Mouse (Mus musculus): ENCODE results near the gene Scnn1b.

Scnn1b gene

GRCm38 (mm10) chr7:121924361-121924760 is 59.5 kb downstream of the Scnn1b start:
- DNase-seq, result no peak

GRCm38 (mm10) chr7:121927882-121928281 is 63.0 kb downstream of the Scnn1b start:
- DNase-seq, result no peak

DNA sequence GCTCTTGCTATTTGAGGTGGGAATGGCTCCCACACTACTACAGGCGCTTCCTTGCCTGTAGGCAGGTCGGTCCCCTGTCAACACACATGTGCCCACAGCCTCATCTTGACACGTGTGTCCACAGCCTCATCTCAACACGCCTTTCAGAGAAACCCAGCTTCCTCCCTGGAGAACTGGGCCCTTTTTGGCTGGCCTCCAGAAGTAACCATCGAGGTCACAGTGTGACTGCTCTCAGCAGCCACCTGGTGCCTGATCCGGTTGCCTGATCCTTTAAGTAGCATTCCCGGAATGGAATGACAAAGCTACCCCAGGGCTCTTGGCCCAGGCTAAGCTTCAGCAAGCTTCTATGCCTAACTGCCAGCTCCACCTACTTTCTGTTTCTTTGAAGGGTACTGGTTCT is 66.4 kb downstream of the Scnn1b start:
- DNase-seq, result peak; percentile 69

DNA sequence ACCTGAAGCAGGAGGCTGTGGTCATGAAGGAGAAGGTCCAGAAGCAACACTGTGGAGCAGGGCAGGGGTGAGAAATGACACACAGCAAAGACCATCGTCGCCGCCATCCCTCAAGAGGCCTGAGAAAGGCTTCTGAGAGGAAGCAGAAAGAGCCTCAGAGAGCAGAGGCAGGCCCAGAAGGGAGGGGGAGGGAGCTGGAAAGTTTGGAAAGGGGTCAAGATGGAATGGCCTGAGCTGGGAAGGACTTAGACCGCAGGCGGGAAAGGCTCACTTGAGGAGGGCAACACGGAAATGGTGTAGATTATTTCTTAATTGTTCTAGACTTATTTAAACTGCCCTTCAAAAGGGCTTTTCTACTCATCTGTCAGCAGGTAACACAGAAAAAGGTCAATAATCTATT is 68.8 kb downstream of the Scnn1b start:
- DNase-seq, result no peak

DNA sequence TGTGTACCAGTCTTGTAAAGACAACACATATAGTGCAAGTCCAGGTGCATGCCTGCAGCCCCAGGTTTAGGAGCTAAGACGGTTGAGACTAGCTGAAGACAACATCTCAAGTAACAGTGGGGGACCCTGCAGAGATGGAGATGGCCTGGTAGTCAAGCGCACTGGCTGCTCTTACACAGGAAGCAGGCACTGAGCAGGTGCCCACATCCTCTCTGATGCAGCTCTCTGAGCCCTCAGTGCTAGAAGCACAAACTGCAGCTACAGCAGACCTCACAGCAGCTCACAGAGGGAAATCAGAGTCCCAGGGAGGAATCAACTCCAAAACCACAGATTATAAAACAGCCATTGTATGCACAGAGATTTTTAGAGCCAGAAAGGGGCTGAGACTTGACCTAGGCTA is 69.5 kb downstream of the Scnn1b start:
- DNase-seq, result no peak

- peak; percentile 45 for DNase-seq
Observed at GRCm38 (mm10) chr7:121935906-121936794, 71.3 kb downstream of the Scnn1b start.

DNA sequence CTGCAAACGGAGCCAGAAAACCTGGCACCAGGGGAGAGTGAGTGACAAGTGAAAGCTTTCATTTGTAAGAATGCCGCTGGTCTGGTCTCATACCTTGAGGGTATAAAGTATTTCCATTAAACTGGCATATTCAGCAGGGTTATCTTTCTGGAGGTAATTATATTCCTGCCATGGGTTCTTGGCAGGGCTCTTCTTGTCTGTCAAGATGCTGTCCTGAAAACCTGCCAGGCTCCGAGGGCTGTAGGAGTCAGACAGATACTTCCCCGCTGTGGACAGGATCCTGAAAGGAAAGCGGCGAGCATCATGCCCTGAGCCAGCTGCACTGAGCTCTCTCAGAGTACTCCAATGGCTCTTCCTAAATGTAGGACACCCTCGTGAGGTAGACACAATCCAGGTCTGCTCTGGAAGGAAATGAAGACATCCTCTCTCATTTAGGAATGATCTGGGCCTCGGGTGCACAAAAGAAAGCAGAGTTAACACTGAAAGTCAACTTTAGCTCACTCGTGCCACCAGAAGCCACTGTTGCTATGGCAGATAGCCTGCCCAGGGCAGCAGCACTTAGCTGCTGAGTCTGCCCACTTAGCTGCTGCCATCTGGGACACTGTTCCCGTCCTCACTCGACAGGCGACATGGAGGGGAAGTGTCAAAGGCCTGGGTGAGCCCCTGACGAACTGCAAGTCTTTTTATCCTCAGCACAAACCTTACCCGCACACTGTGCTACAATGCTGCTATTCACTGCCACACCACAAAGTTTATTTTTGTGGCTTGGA is 72.2 kb downstream of the Scnn1b start:
- DNase-seq, result peak; percentile 84

DNA sequence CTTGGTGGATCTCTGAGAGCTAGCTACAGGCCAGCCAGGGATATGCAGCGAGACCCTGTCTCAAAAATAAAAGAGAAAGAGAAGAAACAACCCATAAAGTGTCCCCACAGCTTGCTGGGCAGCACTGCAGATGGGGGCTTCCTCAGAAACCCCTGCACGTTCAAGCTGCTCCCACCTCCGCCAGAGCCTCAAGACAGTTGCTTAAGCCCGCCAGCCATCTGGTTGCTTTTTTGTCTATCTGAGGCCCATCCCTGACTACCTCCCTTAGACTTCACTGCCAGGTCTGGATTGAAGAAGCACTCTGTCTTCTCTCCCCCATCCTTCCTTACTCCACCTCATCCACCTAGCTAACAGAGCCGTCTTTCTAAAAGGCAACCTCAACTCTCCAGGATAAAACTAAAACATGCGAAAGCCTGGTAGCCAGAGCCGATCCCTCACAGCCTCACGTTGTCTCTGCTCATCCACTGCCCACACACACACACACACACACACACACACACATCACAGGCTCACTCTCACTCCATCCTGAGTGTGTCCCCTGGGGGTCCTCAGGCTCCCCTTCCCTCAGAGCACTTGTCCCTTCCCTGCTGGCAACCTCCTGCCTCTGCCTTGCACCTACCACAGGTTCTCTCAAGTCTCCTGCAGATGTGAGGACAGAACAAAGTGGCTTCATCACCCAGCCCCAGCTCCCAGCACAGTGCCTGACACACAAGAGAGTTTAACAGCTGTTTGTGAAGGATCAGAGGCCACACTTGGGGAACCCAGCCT is 73.5 kb downstream of the Scnn1b start:
- peak; percentile 24 for DNase-seq

DNA sequence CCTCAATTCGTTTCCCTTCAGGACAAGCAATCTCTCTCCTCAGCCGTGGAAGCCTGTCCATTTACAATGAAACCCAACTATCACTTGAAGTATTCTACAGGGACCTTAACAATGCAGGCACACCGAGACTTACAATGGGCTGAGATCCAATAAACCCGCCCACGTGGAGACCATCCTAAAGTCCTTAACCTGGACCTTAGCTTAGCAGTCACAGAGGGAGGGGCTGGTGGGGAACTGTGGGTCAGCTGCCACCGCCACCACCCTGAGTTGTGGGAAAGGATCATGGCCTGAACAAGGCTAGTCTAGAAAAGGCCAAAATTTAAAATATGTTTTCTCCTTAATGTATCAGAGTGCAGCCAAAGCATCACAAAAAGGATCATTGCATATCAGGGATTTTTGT is 74.4 kb downstream of the Scnn1b start:
- DNase-seq, result peak; percentile 40

GRCm38 (mm10) chr7:121939729-121940128 is 74.9 kb downstream of the Scnn1b start:
- DNase-seq, result peak; percentile 86

- DNase-seq, result no peak
Observed at GRCm38 (mm10) chr7:121941016-121941415, 76.2 kb downstream of the Scnn1b start.

GRCm38 (mm10) chr7:121941640-121942039 is 76.8 kb downstream of the Scnn1b start:
- no peak for DNase-seq

- DNase-seq, result no peak
Observed at GRCm38 (mm10) chr7:121942371-121942770, 77.5 kb downstream of the Scnn1b start.

GRCm38 (mm10) chr7:121946196-121946595 is 81.4 kb downstream of the Scnn1b start:
- peak; percentile 41 for DNase-seq

GRCm38 (mm10) chr7:121947513-121947912 is 82.7 kb downstream of the Scnn1b start:
- DNase-seq, result no peak

DNA sequence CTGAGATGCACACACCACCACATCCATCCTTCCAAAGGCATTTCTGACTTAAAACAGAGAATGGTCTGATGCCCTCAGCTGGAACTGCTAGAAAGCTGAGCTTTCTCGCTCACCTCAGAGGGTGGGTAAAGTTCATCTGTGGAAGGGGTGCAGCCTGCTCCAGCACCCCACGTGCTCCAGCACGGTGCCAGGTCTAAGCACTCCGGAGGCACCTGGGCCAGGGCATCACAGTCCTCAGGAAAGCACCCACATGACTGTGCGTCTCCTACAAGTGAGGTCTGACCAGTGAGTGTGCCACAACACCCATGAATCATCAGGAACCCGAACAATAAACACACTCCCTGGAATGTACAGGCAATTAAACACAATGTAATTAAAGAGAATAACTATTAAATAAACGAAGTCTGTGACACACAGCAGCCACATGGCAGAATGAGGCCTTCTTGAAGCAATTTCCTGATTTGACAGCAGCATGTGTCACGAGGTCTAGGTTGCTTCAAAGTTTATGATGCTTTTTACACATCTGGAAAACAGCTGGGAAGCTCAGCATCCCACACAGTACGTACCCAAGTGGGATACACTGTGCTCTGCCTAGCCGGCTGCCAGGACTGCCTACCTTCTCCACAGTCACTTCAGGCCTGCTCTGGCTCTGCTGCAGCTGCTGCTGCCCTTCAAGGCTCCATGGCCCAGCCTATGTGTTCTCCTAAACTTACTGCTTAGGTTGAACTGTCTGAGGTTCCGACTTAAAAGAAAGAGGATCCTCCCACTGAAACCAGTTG is 90.2 kb downstream of the Scnn1b start:
- DNase-seq, result no peak

DNA sequence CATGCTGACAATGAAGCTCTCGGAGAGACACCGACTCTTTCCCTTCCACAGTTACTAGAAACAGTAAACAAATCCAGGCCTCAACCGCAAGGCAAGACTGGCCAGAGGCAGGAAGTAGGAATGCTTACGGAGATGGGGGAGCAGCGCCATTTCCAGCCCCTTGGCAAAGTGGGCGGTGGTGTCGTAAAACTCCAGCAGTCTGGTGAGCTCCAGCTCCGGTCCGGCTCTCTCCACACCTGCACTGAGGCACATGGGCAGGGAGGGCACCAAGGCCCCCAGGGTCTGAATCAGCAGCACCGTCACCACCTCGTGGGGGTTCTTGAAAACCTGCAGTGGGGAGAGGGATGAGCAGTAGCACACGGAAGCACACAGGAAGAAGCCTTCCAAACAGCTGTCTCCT is 91.0 kb downstream of the Scnn1b start:
- no peak for DNase-seq

GRCm38 (mm10) chr7:121961913-121962570 is 97.2 kb downstream of the Scnn1b start:
- no peak for DNase-seq

GRCm38 (mm10) chr7:121962571-121962959 is 97.7 kb downstream of the Scnn1b start:
- DNase-seq, result no peak

- DNase-seq, result peak; percentile 60
Observed at GRCm38 (mm10) chr7:121963883-121964398, 99.1 kb downstream of the Scnn1b start.

DNA sequence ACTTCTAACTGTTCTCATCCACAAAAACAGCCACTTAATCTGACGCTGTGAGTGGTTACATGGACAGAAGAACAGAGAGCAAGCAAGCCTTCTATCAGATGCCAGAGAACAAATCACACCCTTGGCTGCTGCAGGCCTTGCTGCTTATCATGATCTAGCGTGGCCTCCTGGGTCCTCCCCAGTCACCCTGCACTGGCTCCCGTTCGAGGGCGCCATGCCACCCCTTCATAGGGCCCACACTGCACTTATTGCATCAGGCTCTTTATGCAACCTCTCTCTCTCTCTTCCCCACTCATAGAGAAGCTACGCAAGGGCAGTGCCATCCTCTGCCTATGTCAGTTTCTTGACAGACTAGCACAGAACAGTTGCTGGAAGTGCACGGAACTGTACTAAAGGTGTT is 101.3 kb downstream of the Scnn1b start:
- DNase-seq, result no peak
